Mouse (Mus musculus): Measurements from ENCODE around the gene Baz1b. TPM values are rescaled to one million over a fixed set of nuclear protein-coding genes. Genes with fewer than 3 reads are reported as not detected.
"Not testable (repeated sequence)": the region's sequence is repeated elsewhere in the genome, so short reads cannot be mapped to it uniquely, and the experiment has no call there.

The Baz1b gene
- polyA plus RNA-seq, 1 experiment, result 16.2 TPM

- 92% methylated on average over 7 of the region's 7 CpGs for WGBS
- DNase-seq (ENCODE audit: low read depth, low spot score), result no peak
Observed at GRCm38 (mm10) chr5:135222066-135222465, 35.0 kb downstream of the Baz1b start.

GRCm38 (mm10) chr5:135224169-135224568 is 37.1 kb downstream of the Baz1b start:
- no peak for DNase-seq (ENCODE audit: low read depth, low spot score)
- WGBS, result 98% methylated on average over 3 of the region's 3 CpGs

GRCm38 (mm10) chr5:135225879-135226278 is 38.8 kb downstream of the Baz1b start:
- DNase-seq (ENCODE audit: low read depth, low spot score), result not testable (repeated sequence)
- 88% methylated on average over 4 of the region's 4 CpGs for WGBS

- no peak for DNase-seq (ENCODE audit: low read depth, low spot score)
- WGBS, result 92% methylated on average over 4 of the region's 4 CpGs
Observed at GRCm38 (mm10) chr5:135230186-135230585, 43.1 kb downstream of the Baz1b start.

- WGBS, result 79% methylated on average over 8 of the region's 8 CpGs
- no peak for DNase-seq (ENCODE audit: low read depth, low spot score)
Observed at GRCm38 (mm10) chr5:135233166-135233920, 46.3 kb downstream of the Baz1b start.

GRCm38 (mm10) chr5:135236571-135236970 is 49.5 kb downstream of the Baz1b start:
- DNase-seq (ENCODE audit: low read depth, low spot score), result no peak
- WGBS, result 13% methylated on average over 2 of the region's 2 CpGs

GRCm38 (mm10) chr5:135238832-135239231 is 51.8 kb downstream of the Baz1b start:
- DNase-seq (ENCODE audit: low read depth, low spot score), result no peak
- WGBS, result 89% methylated on average over 2 of the region's 2 CpGs

GRCm38 (mm10) chr5:135241474-135241873 is 54.4 kb downstream of the Baz1b start:
- 83% methylated on average over 1 of the region's 1 CpGs for WGBS
- no peak for DNase-seq (ENCODE audit: low read depth, low spot score)

GRCm38 (mm10) chr5:135242136-135242535 is 55.1 kb downstream of the Baz1b start:
- no peak for DNase-seq (ENCODE audit: low read depth, low spot score)
- 83% methylated on average over 12 of the region's 12 CpGs for WGBS

GRCm38 (mm10) chr5:135242608-135243007 is 55.5 kb downstream of the Baz1b start:
- WGBS, result 94% methylated on average over 3 of the region's 3 CpGs
- no peak for DNase-seq (ENCODE audit: low read depth, low spot score)

- DNase-seq (ENCODE audit: low read depth, low spot score), result no peak
- WGBS, result 89% methylated on average over 1 of the region's 1 CpGs
Observed at GRCm38 (mm10) chr5:135243166-135243565, 56.1 kb downstream of the Baz1b start.

GRCm38 (mm10) chr5:135246531-135246930 is 59.5 kb downstream of the Baz1b start:
- DNase-seq (ENCODE audit: low read depth, low spot score), result no peak
- 56% methylated on average over 4 of the region's 4 CpGs for WGBS

GRCm38 (mm10) chr5:135247337-135247736 is 60.3 kb downstream of the Baz1b start:
- WGBS, result 75% methylated on average over 9 of the region's 9 CpGs

GRCm38 (mm10) chr5:135248956-135249676 is 62.1 kb downstream of the Baz1b start:
- WGBS, result 89% methylated on average over 16 of the region's 16 CpGs
- no peak for DNase-seq (ENCODE audit: low read depth, low spot score)

More at GRCm38 (mm10) chr5:135247337-135247736, 60.3 kb downstream of the Baz1b start:
- no peak for DNase-seq (ENCODE audit: low read depth, low spot score)

GRCm38 (mm10) chr5:135250186-135251078 is 63.4 kb downstream of the Baz1b start:
- DNase-seq (ENCODE audit: low read depth, low spot score), result no peak
- 2% methylated on average over 90 of the region's 92 CpGs for WGBS

- DNase-seq (ENCODE audit: low read depth, low spot score), result peak; percentile 47
- under 1% methylated on average over 51 of the region's 51 CpGs for WGBS
Observed at GRCm38 (mm10) chr5:135251079-135251454, 64.0 kb downstream of the Baz1b start, which contains the start of gene Fzd9. Gene Fzd9, minus strand, starts transcription at chr5:135251230.

- 42% methylated on average over 12 of the region's 12 CpGs for WGBS
- DNase-seq (ENCODE audit: low read depth, low spot score), result no peak
Observed at GRCm38 (mm10) chr5:135253741-135254401, 66.8 kb downstream of the Baz1b start.

GRCm38 (mm10) chr5:135256166-135256565 is 69.1 kb downstream of the Baz1b start:
- DNase-seq (ENCODE audit: low read depth, low spot score), result no peak
- 94% methylated on average over 3 of the region's 3 CpGs for WGBS

GRCm38 (mm10) chr5:135257559-135257958 is 70.5 kb downstream of the Baz1b start:
- WGBS, result 80% methylated on average over 12 of the region's 12 CpGs
- no peak for DNase-seq (ENCODE audit: low read depth, low spot score)
